Mouse (Mus musculus): Measurements from ENCODE around the gene Nsfl1c. TPM values are rescaled to one million over a fixed set of nuclear protein-coding genes. Genes with fewer than 3 reads are reported as not detected.

Gene Nsfl1c
- total RNA-seq, 2 experiments from 2014 or later = 83.1 to 84.4 TPM

DNA sequence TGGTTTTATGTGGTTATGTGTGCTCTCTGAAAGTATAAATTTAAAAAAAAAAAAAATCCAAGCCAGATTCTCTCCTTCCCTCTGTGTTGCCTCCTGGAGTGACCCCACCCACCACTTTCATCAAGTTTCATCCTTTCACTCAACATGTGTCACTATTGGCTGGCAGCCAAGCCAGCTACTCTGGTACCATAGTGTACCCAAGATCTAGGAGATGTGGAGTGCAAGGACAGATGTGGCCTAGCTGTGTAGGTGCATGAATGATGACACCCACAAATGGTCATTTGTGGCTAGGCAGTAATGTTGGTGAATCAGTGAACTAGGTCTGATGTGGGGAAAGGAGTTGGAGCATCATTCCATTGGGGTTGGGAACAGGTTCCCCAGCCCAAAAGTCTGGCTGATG is 35.2 kb downstream of the Nsfl1c start:
- H3K4me3 ChIP-seq = no peak overlapping the region
- no peak for TF ChIP-seq CTCF (IDR thresholded peaks at IDR 0.05)
- H3K27ac ChIP-seq = no peak overlapping the region
- no peak for DNase-seq
- intact Hi-C loops (cut with DNase I) = no loop called here

DNA sequence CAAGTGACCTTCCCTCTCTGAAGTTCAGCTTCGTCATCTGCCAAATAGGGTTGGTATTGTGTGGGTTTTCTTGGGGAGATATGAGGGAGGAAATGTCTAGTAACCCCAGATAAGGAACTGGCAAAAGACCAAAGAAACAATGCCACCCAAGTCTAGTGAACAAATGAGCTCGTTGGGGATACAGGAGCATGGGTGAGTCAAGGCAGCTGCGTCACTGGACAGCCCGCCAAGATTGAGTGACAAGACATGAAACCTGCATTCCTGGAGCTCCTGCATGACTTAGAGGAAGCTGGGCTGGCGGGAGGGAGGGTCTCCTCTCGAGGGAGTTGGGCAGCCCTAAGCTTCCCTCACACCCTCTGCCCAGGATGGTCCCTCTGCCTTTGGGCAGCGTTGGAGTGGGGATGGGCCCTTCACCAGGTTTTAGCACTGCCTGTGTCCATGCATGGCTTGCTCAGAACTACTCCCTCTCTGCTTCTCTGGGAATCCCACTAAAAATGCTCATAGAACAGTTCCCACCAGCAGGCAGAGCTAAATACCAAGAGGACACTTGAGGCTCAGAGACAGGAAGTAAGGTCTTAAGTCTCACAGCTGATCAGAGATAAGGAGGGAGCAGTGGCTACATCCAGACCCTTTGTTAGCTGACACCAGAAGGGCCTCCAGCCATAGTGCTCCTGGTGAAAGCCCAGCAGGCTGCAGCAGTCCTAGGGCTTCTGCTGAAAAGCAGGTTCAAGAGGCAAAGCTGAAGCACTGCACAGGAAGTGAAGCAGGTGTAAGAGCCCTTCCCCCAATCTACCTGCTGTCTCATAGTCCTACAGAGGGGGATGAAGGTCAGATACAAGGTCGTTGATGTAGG is 36.6 kb downstream of the Nsfl1c start:
- TF ChIP-seq CTCF (IDR thresholded peaks at IDR 0.05) = no peak
- H3K27ac ChIP-seq = no peak overlapping the region
- no peak for DNase-seq
- intact Hi-C loops (cut with DNase I) = no loop called here
- H3K4me3 ChIP-seq = no peak overlapping the region

DNA sequence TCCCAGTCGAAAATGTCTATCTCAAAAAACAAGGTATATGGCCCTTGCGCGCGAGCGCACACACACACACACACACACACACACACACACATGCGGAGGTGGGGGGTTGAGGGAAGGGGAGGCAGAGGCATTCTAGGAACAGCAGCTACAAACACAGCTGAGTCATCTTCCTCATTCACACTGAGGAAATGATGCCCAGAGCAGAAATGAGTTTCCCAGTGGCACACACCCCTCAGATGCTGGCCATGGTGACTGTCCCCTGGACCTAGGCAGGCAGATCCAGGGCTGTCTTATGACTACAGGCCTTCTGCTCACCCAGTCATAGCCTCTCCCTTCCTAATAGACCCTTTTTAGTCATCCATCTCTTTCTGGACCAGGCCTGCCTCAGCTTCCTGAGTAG is 39.6 kb downstream of the Nsfl1c start:
- no peak for DNase-seq
- Histone ChIP-seq H3K27ac (no peak overlapping the region), H3K4me3 (no peak overlapping the region)
- TF ChIP-seq CTCF (IDR thresholded peaks at IDR 0.05) = no peak
- intact Hi-C loops (cut with DNase I) = no loop called here

DNA sequence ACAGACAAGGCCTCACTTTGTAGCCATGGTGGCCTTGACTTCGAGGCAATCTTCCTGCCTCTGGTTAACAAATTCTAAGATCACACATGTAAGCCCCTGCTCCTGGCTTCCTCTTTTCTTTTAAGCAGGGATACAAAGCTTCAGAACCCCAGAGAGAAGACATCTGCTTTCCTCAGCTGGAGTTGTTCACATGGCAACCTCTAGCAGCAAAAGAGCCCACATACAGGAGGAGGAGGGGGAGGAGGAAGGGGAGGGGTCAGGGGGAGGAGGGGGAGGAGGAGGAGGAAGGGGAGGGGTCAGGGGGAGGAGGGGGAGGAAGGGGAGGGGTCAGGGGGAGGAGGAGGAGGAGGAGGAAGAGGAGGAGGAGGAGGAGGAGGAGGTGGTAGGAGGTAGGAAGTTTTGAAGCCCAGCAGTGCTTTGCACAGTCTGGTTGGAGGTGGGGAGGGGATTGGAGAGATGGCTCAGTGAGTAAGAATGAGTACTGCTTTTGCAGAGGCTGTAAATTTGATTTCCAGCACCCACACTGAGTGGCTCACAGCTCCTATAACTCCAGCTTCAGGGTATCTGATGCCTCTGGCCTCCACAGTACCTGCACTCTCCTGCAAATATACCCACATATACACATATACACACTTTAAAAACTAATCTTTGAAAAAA is 42.1 kb downstream of the Nsfl1c start:
- intact Hi-C loops (cut with DNase I) = no loop called here
- no peak overlapping the region for H3K4me3 ChIP-seq
- TF ChIP-seq CTCF (IDR thresholded peaks at IDR 0.05) = no peak
- DNase-seq = no peak
- peak overlapping the region; percentile 53 for H3K27ac ChIP-seq

DNA sequence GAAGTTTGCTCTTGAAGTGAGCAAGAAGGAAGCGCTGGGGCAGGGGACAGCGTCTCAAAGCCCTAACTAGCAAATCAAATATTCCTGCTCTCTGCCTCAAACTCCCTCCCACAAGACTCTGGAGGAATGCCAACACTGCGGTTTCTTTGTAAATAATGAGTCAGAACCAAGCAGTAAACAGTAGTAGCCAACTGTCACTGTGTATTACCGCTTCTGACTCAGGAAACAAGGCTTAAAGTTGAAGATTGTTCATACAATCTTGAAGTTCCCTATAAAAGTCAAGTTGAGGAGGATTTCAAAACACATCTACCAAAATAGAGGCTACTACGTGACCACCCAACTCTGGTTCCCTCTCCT is 42.6 kb downstream of the Nsfl1c start:
- no peak for DNase-seq
- peak overlapping the region; percentile 53 for H3K27ac ChIP-seq
- intact Hi-C loops (cut with DNase I) = no loop called here
- H3K4me3 ChIP-seq = no peak overlapping the region
- TF ChIP-seq CTCF (IDR thresholded peaks at IDR 0.05) = no peak

DNA sequence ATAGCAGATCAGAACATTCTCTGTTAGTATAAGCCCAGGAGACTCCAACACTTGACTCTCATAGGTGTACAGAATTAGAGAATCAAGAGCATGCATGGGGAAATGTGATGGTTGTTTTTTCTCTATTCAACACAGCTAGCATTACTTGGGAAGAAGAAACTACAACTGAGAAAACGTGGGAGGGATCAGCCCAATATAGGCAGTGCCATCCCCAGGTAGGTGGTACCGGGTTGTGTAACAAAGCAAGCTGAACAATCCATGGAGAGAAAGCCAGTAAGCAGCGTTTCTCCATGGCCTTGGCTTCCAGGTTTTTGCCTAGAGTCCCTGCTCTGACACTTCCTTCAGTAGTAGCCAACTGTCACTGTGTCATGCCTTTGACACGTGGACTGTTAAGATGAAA is 44.7 kb downstream of the Nsfl1c start:
- DNase-seq = no peak
- intact Hi-C loops (cut with DNase I) = no loop called here
- H3K27ac ChIP-seq = no peak overlapping the region
- no peak for TF ChIP-seq CTCF (IDR thresholded peaks at IDR 0.05)
- no peak overlapping the region for H3K4me3 ChIP-seq

DNA sequence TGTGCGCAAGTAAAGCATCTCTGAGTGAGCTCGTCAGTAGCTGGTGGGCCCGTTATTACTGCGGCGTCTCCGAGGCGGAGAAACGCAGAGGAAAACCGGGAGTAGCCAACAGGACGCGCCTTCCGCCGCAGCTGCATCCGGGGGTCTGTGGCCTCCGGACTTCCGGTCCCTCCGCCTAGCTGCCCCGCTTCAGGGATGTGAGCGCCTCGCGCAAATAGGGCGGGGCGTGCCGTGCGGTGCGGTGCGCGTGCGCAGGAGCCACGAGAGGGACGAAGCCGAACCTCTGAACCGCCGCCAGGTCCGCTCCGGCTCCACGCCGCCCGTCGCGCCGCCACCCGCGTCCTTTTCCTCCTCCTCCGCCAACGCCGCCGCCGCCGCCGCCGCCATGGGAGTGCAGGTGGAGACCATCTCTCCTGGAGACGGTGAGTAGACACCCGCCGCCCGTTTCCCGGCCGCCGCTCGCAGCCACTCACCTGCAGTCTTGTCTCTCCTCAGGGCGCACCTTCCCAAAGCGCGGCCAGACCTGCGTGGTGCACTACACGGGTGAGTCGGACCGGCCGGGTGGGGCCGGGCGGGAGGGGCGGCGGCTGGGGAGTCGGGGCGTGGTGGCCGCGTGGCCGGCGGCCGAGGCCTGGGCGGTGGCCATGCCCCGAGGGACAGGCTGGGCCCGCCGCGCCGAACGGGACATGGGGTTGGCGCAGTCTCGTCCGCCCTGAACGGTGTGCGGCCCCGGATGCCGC is 48.5 kb downstream of the Nsfl1c start, which contains the start of gene Fkbp1a:
Gene Fkbp1a (plus strand): TSS at position 161 of the 740 bp plus-strand sequence.
- H3K4me3 ChIP-seq = peak within 1 kb of the TSS; percentile 90
- peak within 1 kb of the TSS; percentile 96 for H3K27ac ChIP-seq
- intact Hi-C loops (cut with DNase I) = loop anchor here (2.0 kb wide), 1 partner anchor 48 kb away; the partner anchor contains the start of gene Nsfl1c
- TF ChIP-seq CTCF (IDR thresholded peaks at IDR 0.05) = peak; percentile 18; the same call in 1 of the 2 replicates
- DNase-seq = peak; percentile 99

DNA sequence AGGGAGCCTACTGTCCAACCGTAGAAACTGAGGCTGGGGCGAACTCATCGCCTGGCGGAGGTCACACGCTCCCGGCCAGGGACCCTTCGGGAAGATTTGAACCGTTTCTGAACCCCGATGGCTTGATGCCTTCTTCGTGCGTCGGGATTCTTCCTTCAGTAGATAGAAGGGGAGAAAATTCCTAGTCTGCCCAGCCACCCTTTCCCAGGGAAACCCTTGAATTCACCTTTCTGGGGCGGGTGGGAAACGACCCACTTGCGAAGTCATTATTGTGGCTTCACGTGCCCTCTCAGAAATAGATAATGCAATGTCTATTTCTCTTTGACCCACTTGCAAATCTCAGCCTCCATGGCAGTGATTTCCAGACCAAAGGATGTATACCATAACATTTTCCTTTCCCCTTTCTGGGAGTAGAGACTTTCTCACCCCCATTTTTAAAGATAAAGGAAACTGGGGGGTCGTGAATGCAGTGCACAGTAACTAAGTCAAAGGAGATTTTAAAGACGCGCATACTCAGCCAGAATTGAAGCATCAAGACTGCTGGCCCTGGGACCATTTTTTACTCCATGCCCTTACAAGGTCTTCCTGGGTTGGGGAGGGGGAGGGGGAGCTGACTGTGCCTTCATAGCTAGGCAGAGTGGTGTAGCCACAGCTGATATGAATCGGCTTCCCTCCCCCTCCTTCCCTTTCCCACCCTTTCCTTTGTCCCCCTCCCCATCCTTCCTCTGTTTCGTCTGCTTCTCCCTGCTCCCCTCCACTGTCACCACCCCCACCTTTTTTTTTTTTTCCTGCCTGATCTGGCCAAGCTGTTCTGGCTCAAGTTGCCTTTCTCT is 49.3 kb downstream of the Nsfl1c start:
- peak; percentile 47 for DNase-seq
- Histone ChIP-seq H3K27ac (peak overlapping the region; percentile 96), H3K4me3 (peak overlapping the region; percentile 90)
- no peak for TF ChIP-seq CTCF (IDR thresholded peaks at IDR 0.05)
- intact Hi-C loops (cut with DNase I) = loop anchor here (2.0 kb wide), 1 partner anchor 48 kb away; the partner anchor contains the start of gene Nsfl1c

DNA sequence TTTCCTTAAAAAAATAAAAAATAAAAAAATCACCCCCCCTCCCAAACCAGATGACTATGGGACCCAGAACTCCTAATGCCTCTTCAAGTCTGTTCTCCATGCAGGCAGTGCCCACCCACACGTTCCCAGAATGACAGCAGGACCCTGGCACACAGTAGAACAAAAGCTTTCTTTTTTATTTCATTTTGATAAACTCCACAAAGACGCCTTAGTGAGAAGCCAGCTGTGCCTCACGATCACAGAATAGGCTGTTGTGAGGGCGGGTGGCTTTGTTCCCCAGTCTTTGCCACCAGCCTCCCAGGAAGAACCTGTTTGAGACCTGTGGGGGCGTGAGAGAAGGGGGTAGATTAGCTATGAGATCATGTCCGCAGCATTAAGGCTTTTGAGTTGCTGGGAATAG is 50.7 kb downstream of the Nsfl1c start:
- no peak for DNase-seq
- peak overlapping the region; percentile 90 for H3K4me3 ChIP-seq
- TF ChIP-seq CTCF (IDR thresholded peaks at IDR 0.05) = no peak
- intact Hi-C loops (cut with DNase I) = loop anchor here (2.0 kb wide), 1 partner anchor 30 kb away; no protein-coding TSS in a partner anchor
- 0 out of 2 replicates have a peak overlapping the region, but pooled peaks have one; percentile 35 for H3K27ac ChIP-seq

DNA sequence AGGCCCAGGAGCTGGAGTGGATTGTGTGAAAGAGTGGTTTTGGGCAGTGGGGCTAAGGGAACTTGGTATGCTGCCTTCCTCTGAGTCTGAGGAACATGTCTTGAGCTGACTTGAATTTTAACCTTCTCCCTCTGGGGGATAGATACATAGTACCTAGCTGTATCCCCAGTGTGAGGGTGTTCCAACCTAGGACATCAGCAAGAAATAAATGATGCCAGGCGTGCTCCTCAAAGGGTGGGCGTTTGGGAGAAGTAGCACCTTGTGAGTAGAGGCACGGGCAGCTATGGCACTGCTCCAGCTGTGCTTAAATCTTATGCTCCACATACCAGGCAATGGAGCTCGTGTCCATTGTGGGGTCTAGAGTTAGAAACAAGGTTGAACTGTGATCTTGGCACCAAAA is 52.6 kb downstream of the Nsfl1c start:
- no peak for TF ChIP-seq CTCF (IDR thresholded peaks at IDR 0.05)
- Histone ChIP-seq H3K27ac (no peak overlapping the region), H3K4me3 (no peak overlapping the region)
- no peak for DNase-seq
- intact Hi-C loops (cut with DNase I) = no loop called here

DNA sequence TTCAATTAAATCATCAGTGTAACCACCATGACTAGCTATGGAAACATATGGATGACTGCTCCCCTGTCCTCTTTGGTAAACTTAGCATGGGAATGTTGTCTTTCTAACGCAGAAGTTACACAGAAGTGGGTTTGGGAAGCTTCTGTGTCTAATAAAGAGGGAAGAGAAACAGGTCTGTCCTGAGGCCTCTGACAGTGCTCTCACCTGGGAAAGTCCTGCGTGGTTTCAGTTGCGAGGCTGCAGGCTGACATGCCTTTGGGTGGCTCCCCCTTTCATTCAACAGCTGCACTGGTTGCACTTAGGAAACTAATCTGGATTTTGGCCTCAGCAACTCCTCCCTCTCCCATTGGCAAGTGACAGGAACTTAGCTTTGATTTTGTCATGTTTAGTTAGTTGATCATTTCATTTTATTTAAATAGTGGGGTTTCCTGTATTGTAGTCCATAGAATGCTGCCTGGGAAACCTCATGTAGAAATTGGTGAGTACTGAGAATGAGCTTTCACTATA is 55.7 kb downstream of the Nsfl1c start:
- Histone ChIP-seq H3K27ac (no peak overlapping the region), H3K4me3 (no peak overlapping the region)
- no peak for TF ChIP-seq CTCF (IDR thresholded peaks at IDR 0.05)
- DNase-seq = no peak
- intact Hi-C loops (cut with DNase I) = no loop called here

Other genes with a start within 250 kb of the Nsfl1c start
- gene 4921509C19Rik, start 18.0 kb upstream of the Nsfl1c start, total RNA-seq (2021) = not detected
- 100 to 1,000 TPM; 159 to 181 TPM for gene Fkbp1a, start 48.3 kb downstream of the Nsfl1c start, total RNA-seq (2021)
- gene Sdcbp2, start 78.4 kb downstream of the Nsfl1c start, total RNA-seq (2021) = under 1 TPM; 0.56 to 0.75 TPM
- gene Snph, start 138.4 kb downstream of the Nsfl1c start, total RNA-seq (2021) = 10 to 100 TPM; 31.7 to 35.9 TPM
- not detected for gene Rad21l, start 174.4 kb downstream of the Nsfl1c start, total RNA-seq (2021)
- gene Tmem74b, start 207.8 kb downstream of the Nsfl1c start, total RNA-seq (2021) = 1 to 10 TPM in 1 of 2 experiments, under 1 TPM in 1; 0.51 to 1.9 TPM